Mouse (Mus musculus): ENCODE results near the gene Cbx7. TPM values are rescaled to one million over a fixed set of nuclear protein-coding genes. Genes with fewer than 3 reads are reported as not detected.
"Not testable (repeated sequence)": the region's sequence is repeated elsewhere in the genome, so short reads cannot be mapped to it uniquely, and the experiment has no call there.

The Cbx7 gene
- total and polyA plus RNA-seq, 2 experiments, result 4.0 to 10.1 TPM

DNA sequence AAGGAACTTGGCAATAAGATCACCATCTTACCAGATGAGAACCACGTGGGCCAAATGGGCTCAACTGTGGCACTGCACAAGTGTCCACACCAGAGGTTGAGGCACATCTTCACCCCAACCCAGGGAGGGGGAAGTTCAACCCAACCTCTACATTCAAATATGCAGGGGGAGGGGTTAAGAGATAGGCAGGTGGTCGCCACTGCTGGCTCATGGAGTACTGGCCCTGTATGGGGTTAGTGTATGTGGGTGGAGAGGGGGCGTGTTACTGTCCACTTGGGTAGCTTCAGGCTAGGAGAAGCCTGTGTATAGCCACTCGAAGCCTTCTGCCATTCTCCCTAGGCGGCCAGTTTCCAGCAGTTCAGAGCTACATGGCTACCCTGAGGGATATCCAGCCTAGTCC lies 54.8 kb downstream of the Cbx7 start:
- Histone ChIP-seq H3K36me3 (ENCODE audit: control insufficient read depth, insufficient read depth, low read length) (no peaks in the 10 kb centered on the region), H3K4me1 (ENCODE audit: control insufficient read depth, insufficient read depth, low read length) (no peaks in the 10 kb centered on the region), H3K79me2 (ENCODE audit: control insufficient read depth, insufficient read depth, low read length) (no peaks in the 10 kb centered on the region), H3K4me3 (ENCODE audit: insufficient read depth, low read depth, low read length) (no peak overlapping the region), H3K9ac (ENCODE audit: low read depth, low read length) (no peak overlapping the region), H3K27ac (replicated peaks; ENCODE audit: insufficient read depth, low read depth, low read length) (no peak overlapping the region), H3K27me3 (ENCODE audit: control insufficient read depth, insufficient read depth, low read length) (no peaks in the 10 kb centered on the region)
- whole genome bisulfite sequencing, result 69% methylated on average over 5 of the region's 5 CpGs
- no peak for DNase-seq (ENCODE audit: extremely low read depth, low read depth, low spot score)
- TF ChIP-seq POLR2A (IDR thresholded peaks at IDR 0.05; ENCODE audit: extremely low read depth, insufficient read depth, low read length) (no peak), CTCF (IDR thresholded peaks at IDR 0.05; ENCODE audit: low read depth, low read length) (no peak)

- no peak for TF ChIP-seq CTCF (IDR thresholded peaks at IDR 0.05; ENCODE audit: low read depth, low read length)
- no peak for TF ChIP-seq POLR2A (IDR thresholded peaks at IDR 0.05; ENCODE audit: extremely low read depth, insufficient read depth, low read length)
- Histone ChIP-seq H3K79me2 (ENCODE audit: control insufficient read depth, insufficient read depth, low read length) (no peaks in the 10 kb centered on the region), H3K36me3 (ENCODE audit: control insufficient read depth, insufficient read depth, low read length) (no peaks in the 10 kb centered on the region), H3K27me3 (ENCODE audit: control insufficient read depth, insufficient read depth, low read length) (no peaks in the 10 kb centered on the region), H3K9ac (ENCODE audit: low read depth, low read length) (no peak overlapping the region), H3K4me1 (ENCODE audit: control insufficient read depth, insufficient read depth, low read length) (no peaks in the 10 kb centered on the region), H3K27ac (replicated peaks; ENCODE audit: insufficient read depth, low read depth, low read length) (no peak overlapping the region), H3K4me3 (ENCODE audit: insufficient read depth, low read depth, low read length) (no peak overlapping the region)
- 90% methylated on average over 3 of the region's 3 CpGs for WGBS
- no peak for DNase-seq (ENCODE audit: extremely low read depth, low read depth, low spot score)
Measured at GRCm38 (mm10) chr15:79914357-79914756, 56.6 kb downstream of the Cbx7 start.

GRCm38 (mm10) chr15:79913761-79914346 lies 57.1 kb downstream of the Cbx7 start:
- Histone ChIP-seq H3K79me2 (ENCODE audit: control insufficient read depth, insufficient read depth, low read length) (no peaks in the 10 kb centered on the region), H3K9ac (ENCODE audit: low read depth, low read length) (no peak overlapping the region), H3K4me1 (ENCODE audit: control insufficient read depth, insufficient read depth, low read length) (no peaks in the 10 kb centered on the region), H3K27me3 (ENCODE audit: control insufficient read depth, insufficient read depth, low read length) (no peaks in the 10 kb centered on the region), H3K27ac (replicated peaks; ENCODE audit: insufficient read depth, low read depth, low read length) (no peak overlapping the region), H3K36me3 (ENCODE audit: control insufficient read depth, insufficient read depth, low read length) (no peaks in the 10 kb centered on the region), H3K4me3 (ENCODE audit: insufficient read depth, low read depth, low read length) (no peak overlapping the region)
- TF ChIP-seq CTCF (IDR thresholded peaks at IDR 0.05; ENCODE audit: low read depth, low read length) (no peak), POLR2A (IDR thresholded peaks at IDR 0.05; ENCODE audit: extremely low read depth, insufficient read depth, low read length) (no peak)
- DNase-seq (ENCODE audit: extremely low read depth, low read depth, low spot score), result no peak
- 85% methylated on average over 6 of the region's 6 CpGs for WGBS

GRCm38 (mm10) chr15:79911339-79911738 lies 59.6 kb downstream of the Cbx7 start:
- DNase-seq (ENCODE audit: extremely low read depth, low read depth, low spot score), result no peak
- no peaks in the 10 kb centered on the region for H3K4me1 ChIP-seq (ENCODE audit: control insufficient read depth, insufficient read depth, low read length)
- WGBS, result 76% methylated on average over 8 of the region's 8 CpGs
- no peaks in the 10 kb centered on the region for H3K79me2 ChIP-seq (ENCODE audit: control insufficient read depth, insufficient read depth, low read length)
- H3K27ac ChIP-seq (replicated peaks; ENCODE audit: insufficient read depth, low read depth, low read length), result no peak overlapping the region
- TF ChIP-seq POLR2A (IDR thresholded peaks at IDR 0.05; ENCODE audit: extremely low read depth, insufficient read depth, low read length) (no peak), CTCF (IDR thresholded peaks at IDR 0.05; ENCODE audit: low read depth, low read length) (no peak)
- H3K36me3 ChIP-seq (ENCODE audit: control insufficient read depth, insufficient read depth, low read length), result no peaks in the 10 kb centered on the region
- no peak overlapping the region for H3K4me3 ChIP-seq (ENCODE audit: insufficient read depth, low read depth, low read length)
- no peak overlapping the region for H3K9ac ChIP-seq (ENCODE audit: low read depth, low read length)
- H3K27me3 ChIP-seq (ENCODE audit: control insufficient read depth, insufficient read depth, low read length), result no peaks in the 10 kb centered on the region

GRCm38 (mm10) chr15:79910812-79911211 lies 60.1 kb downstream of the Cbx7 start:
- H3K4me1 ChIP-seq (ENCODE audit: control insufficient read depth, insufficient read depth, low read length); H3K27ac ChIP-seq (replicated peaks; ENCODE audit: insufficient read depth, low read depth, low read length); H3K79me2 ChIP-seq (ENCODE audit: control insufficient read depth, insufficient read depth, low read length); H3K4me3 ChIP-seq (ENCODE audit: insufficient read depth, low read depth, low read length); DNase-seq (ENCODE audit: extremely low read depth, low read depth, low spot score); H3K27me3 ChIP-seq (ENCODE audit: control insufficient read depth, insufficient read depth, low read length); H3K9ac ChIP-seq (ENCODE audit: low read depth, low read length); H3K36me3 ChIP-seq (ENCODE audit: control insufficient read depth, insufficient read depth, low read length): not testable (repeated sequence)
- WGBS, result 88% methylated on average over 1 of the region's 1 CpGs

- not testable (repeated sequence) for H3K79me2 ChIP-seq (ENCODE audit: control insufficient read depth, insufficient read depth, low read length); H3K36me3 ChIP-seq (ENCODE audit: control insufficient read depth, insufficient read depth, low read length); H3K27me3 ChIP-seq (ENCODE audit: control insufficient read depth, insufficient read depth, low read length); H3K9ac ChIP-seq (ENCODE audit: low read depth, low read length); H3K4me1 ChIP-seq (ENCODE audit: control insufficient read depth, insufficient read depth, low read length); H3K27ac ChIP-seq (replicated peaks; ENCODE audit: insufficient read depth, low read depth, low read length); DNase-seq (ENCODE audit: extremely low read depth, low read depth, low spot score); H3K4me3 ChIP-seq (ENCODE audit: insufficient read depth, low read depth, low read length)
- WGBS, result 89% methylated on average over 3 of the region's 3 CpGs
Measured at GRCm38 (mm10) chr15:79909006-79909405, 61.9 kb downstream of the Cbx7 start.
